ENCODE assay signal across 29 mouse cellular contexts in genomic region chr14:62574906-62575305, GRCm38 (mm10). TPM values are rescaled to one million over a fixed set of nuclear protein-coding genes. Genes with fewer than 3 reads are reported as not detected.
A peak's percentile ranks its signal among the peaks of the same experiment; 100 is the strongest.
DNase-seq lines count a peak whose midpoint lies in the region; ATAC-seq lines count a peak whose summit lies in the region.
"Had no signal": no experiment of that assay in that cellular context is flagged by ENCODE, and none has a peak within 500 bp of the region (broad histone marks: within the 10 kb centered on the region; RNA-seq: fewer than 3 reads in every experiment).

No protein-coding gene starts in this region.

- intact Hi-C loops in left cerebral cortex, postnatal 4 days (cut with DNase I), result no loop called here

- no peaks in the 10 kb centered on the region for H3K9me3 ChIP-seq in forebrain, embryonic 14.5 days (replicated peaks; ENCODE audit: control insufficient read depth, low read length)
- H3K9me3 ChIP-seq in forebrain, embryonic 15.5 days, result no peaks in the 10 kb centered on the region
- H3K9me3 ChIP-seq: embryonic facial prominence, embryonic 13.5 days; embryonic facial prominence, embryonic 15.5 days; forebrain, embryonic 10.5 days; forebrain, embryonic 13.5 days; G1E had no signal

- peak; percentile 46 for DNase-seq in forebrain, embryonic 14.5 days (ENCODE audit: low spot score)
- DNase-seq in 3T3-L1 (ENCODE audit: low read depth, low spot score), result peak; percentile 20
- DNase-seq in Muller cell, postnatal 12 days (ENCODE audit: inconsistent ontology term), result peak; percentile 79
- no peak for DNase-seq in left cerebral cortex, postnatal 4 days
- DNase-seq: adrenal gland, adult 2 months; adrenal gland, postnatal 10 days; adrenal gland, postnatal 25 days; B cell, adult 2 months; cerebellum, adult 11 months; cerebellum, adult 18-20 months; cerebellum, adult 8-10 months; cerebellum, adult 9-11 months; cerebellum, postnatal 14 days; cerebellum, postnatal 36 days; embryo, embryonic 11 days had no signal

- no peak overlapping the region for H3K4me2 ChIP-seq in forebrain, embryonic 14.5 days (ENCODE audit: low read length)
- H3K4me2 ChIP-seq in forebrain, embryonic 15.5 days (replicated peaks), result no peak overlapping the region
- H3K4me2 ChIP-seq: embryonic facial prominence, embryonic 13.5 days; embryonic facial prominence, embryonic 15.5 days; forebrain, embryonic 13.5 days had no signal

- no peak overlapping the region for H3K9ac ChIP-seq in forebrain, embryonic 14.5 days (ENCODE audit: low read length)
- H3K9ac ChIP-seq in forebrain, embryonic 15.5 days (replicated peaks), result no peak overlapping the region
- H3K9ac ChIP-seq: embryonic facial prominence, embryonic 13.5 days; embryonic facial prominence, embryonic 15.5 days; forebrain, embryonic 13.5 days had no signal

- H3K4me3 ChIP-seq in forebrain, embryonic 14.5 days (ENCODE audit: low read depth, low read length), result no peak overlapping the region
- H3K4me3 ChIP-seq in forebrain, embryonic 15.5 days, result no peak overlapping the region
- H3K4me3 ChIP-seq: embryonic facial prominence, embryonic 13.5 days; embryonic facial prominence, embryonic 15.5 days; erythroblast, embryonic 14.5 days; forebrain, embryonic 10.5 days; forebrain, embryonic 13.5 days had no signal

- WGBS in forebrain, embryonic 14.5 days, result 35% methylated on average over 6 of the region's 6 CpGs
- 25% methylated on average over 6 of the region's 6 CpGs for WGBS in forebrain, embryonic 15.5 days

- peaks cover 9% of the 10 kb centered on the region; the same call in 1 of the 2 replicates for H3K4me1 ChIP-seq in forebrain, embryonic 14.5 days (ENCODE audit: control insufficient read depth, insufficient read depth, low read length)
- peaks cover 10% of the 10 kb centered on the region for H3K4me1 ChIP-seq in forebrain, embryonic 15.5 days

- ATAC-seq in forebrain, embryonic 14.5 days, result no peak
- no peak for ATAC-seq in forebrain, embryonic 15.5 days (replicated peaks)
- no peak for ATAC-seq in cerebellum, adult (ENCODE audit: insufficient number of reproducible peaks, low FRiP score, low TSS enrichment)
- ATAC-seq: CD4-positive, CD25-positive, alpha-beta regulatory T cell, adult 4 months; forebrain, embryonic 13.5 days had no signal

- H3K36me3 ChIP-seq in forebrain, embryonic 14.5 days (ENCODE audit: control insufficient read depth, insufficient read depth, low read length), result no peaks in the 10 kb centered on the region
- H3K36me3 ChIP-seq in forebrain, embryonic 15.5 days, result no peaks in the 10 kb centered on the region; the same call in 1 of the 2 replicates
- H3K36me3 ChIP-seq: embryonic facial prominence, embryonic 13.5 days; embryonic facial prominence, embryonic 15.5 days; forebrain, embryonic 10.5 days; G1E had no signal

- H3K27ac ChIP-seq in forebrain, embryonic 14.5 days (ENCODE audit: low read depth, low read length), result no peak overlapping the region
- no peak overlapping the region for H3K27ac ChIP-seq in forebrain, embryonic 15.5 days (replicated peaks)
- H3K27ac ChIP-seq: embryonic facial prominence, embryonic 13.5 days; embryonic facial prominence, embryonic 15.5 days; forebrain, embryonic 10.5 days; forebrain, embryonic 13.5 days had no signal

- H3K27me3 ChIP-seq in forebrain, embryonic 14.5 days (replicated peaks; ENCODE audit: control insufficient read depth, insufficient read depth, low read length), result no peaks in the 10 kb centered on the region
- H3K27me3 ChIP-seq in forebrain, embryonic 15.5 days, result no peaks in the 10 kb centered on the region
- H3K27me3 ChIP-seq: embryonic facial prominence, embryonic 13.5 days; forebrain, embryonic 13.5 days had no signal

RNA-seq across cellular contexts. Expression of gene Gm4131, which starts 8.2 kb away (rescaled TPM):
- polyA plus RNA-seq in forebrain, embryonic 14.5 days (2014; fragmentation: Nextera tagmentation; extraction: Ambion mirVana), result not detected in 2 replicates
- 0.32 TPM in 1 of 2 replicates, not detected in the other for polyA plus RNA-seq in forebrain, embryonic 15.5 days (2015; fragmentation: Nextera tagmentation; extraction: Ambion mirVana)
- total RNA-seq in left cerebral cortex, postnatal 4 days (2021), result not detected
- total RNA-seq: adrenal gland, adult 2 months; adrenal gland, postnatal 10 days; adrenal gland, postnatal 25 days; adrenal gland, postnatal 4 days; CH12.LX; common myeloid progenitor, adult 5-6 weeks; G1E had no signal
- polyA plus RNA-seq: adrenal gland, adult 2 months; CD4-positive, CD25-positive, alpha-beta regulatory T cell, adult 4 months; embryonic facial prominence, embryonic 11.5 days; embryonic facial prominence, embryonic 13.5 days; embryonic facial prominence, embryonic 15.5 days; erythroblast, embryonic 14.5 days; forebrain, embryonic 10.5 days; frontal cortex, adult 2 months; G1E had no signal

RNA-seq across cellular contexts. Expression of gene Fam124a, which starts 19.4 kb away (rescaled TPM):
- 13.8 and 18.8 TPM in 2 replicates for polyA plus RNA-seq in forebrain, embryonic 14.5 days (2014; fragmentation: Nextera tagmentation; extraction: Ambion mirVana)
- 35.9 and 37.0 TPM in 2 replicates for polyA plus RNA-seq in forebrain, embryonic 15.5 days (2015; fragmentation: Nextera tagmentation; extraction: Ambion mirVana)
- 100 to 1,000 TPM in 1 of 2 experiments, 10 to 100 TPM in 1; 96.3 to 104 TPM for total RNA-seq in left cerebral cortex, postnatal 4 days (2021)
- total RNA-seq: CH12.LX; common myeloid progenitor, adult 5-6 weeks had no signal
- polyA plus RNA-seq: CD4-positive, CD25-positive, alpha-beta regulatory T cell, adult 4 months; erythroblast, embryonic 14.5 days; G1E had no signal
